Mouse (Mus musculus): Measurements from ENCODE around the gene Acsf3.

DNA sequence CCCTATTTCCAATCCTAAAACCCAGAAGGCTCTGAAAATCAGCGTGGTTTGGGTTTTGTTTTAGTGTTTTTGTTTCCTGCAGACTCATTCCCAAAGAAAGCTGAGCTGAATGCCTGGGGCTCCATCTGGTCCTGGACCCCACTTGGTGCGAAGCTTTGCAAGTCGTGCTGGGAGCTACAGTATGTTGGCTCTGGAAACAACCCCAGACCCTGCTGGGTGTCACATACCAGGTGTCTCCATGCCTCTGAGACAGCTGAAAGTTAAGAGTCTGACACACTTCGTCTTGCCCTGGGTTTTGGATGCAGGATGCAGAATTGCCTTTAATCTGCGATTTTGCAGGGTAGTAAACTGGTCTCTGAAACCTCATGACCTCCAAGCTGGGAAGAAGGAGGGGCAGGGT is 49.3 kb downstream of the Acsf3 start:
- TF ChIP-seq CTCF (IDR thresholded peaks at IDR 0.05; ENCODE audit: low read depth, low read length): no peak
- no peak for TF ChIP-seq POLR2A (IDR thresholded peaks at IDR 0.05; ENCODE audit: extremely low read depth, insufficient read depth, low read length)
